Mouse (Mus musculus) heart, embryonic 14.5 days (tissue): ENCODE measurements around the gene Brsk1. TPM values are rescaled to one million over a fixed set of nuclear protein-coding genes. Genes with fewer than 3 reads are reported as not detected.

Experiments used
- ATAC-seq: fragments of 200-750 bp; cut with Nextera tagmentation; 2 replicates; pipeline ENCODE4 v1.8.0; 2017; ENCODE audit warnings: low read depth, moderate TSS enrichment; ENCODE audit not compliant: insufficient number of reproducible peaks, insufficient read depth, low FRiP score
- H3K27ac ChIP-seq, 2 experiments: fragments of 200-500 bp in 1 of 2; fragments of 300-500 bp in 1 of 2; sonication (generic) in 1 of 2; replicated peaks in 1 of 2; 2 replicates each; pipeline ENCODE4 v1.5.1; 2012 to 2014; ENCODE audit warnings: low read depth in 2 of 2, low read length in 2 of 2, control low read depth in 1 of 2, mild to moderate bottlenecking in 1 of 2, mixed read lengths in 1 of 2; ENCODE audit not compliant: control insufficient read depth in 1 of 2, insufficient read depth in 1 of 2
- H3K27me3 ChIP-seq: fragments of 300-500 bp; sonication (generic); 2 replicates; pipeline ENCODE4 v1.6.1; 2014; ENCODE audit warnings: mild to moderate bottlenecking, low read length, control low read depth; ENCODE audit not compliant: control insufficient read depth, insufficient read depth
- H3K36me3 ChIP-seq: fragments of 300-500 bp; sonication (generic); 2 replicates; pipeline ENCODE4 v1.6.1; 2014; ENCODE audit warnings: mild to moderate bottlenecking, control low read depth, low read length, mixed read lengths; ENCODE audit not compliant: control insufficient read depth, insufficient read depth
- H3K4me1 ChIP-seq, 2 experiments: fragments of 200-500 bp in 1 of 2; fragments of 300-500 bp in 1 of 2; sonication (generic) in 1 of 2; 2 replicates each; pipeline ENCODE4 v1.6.1; 2012 to 2014; ENCODE audit warnings: low read length in 2 of 2, control low read depth in 1 of 2, mixed read lengths in 1 of 2; ENCODE audit not compliant: control insufficient read depth in 2 of 2, insufficient read depth in 2 of 2
- H3K4me2 ChIP-seq: fragments of 300-500 bp; sonication (generic); 2 replicates; pipeline ENCODE4 v1.6.1; 2014; ENCODE audit warnings: mild to moderate bottlenecking, low read length
- H3K4me3 ChIP-seq, 2 experiments: fragments of 200-500 bp in 1 of 2; fragments of 300-500 bp in 1 of 2; sonication (generic) in 1 of 2; 2 replicates each; pipeline ENCODE4 v1.5.1; 2012 to 2014; ENCODE audit warnings: low read length in 2 of 2, mild to moderate bottlenecking in 2 of 2, control low read depth in 1 of 2, low read depth in 1 of 2, moderate library complexity in 1 of 2; ENCODE audit not compliant: control insufficient read depth in 1 of 2, insufficient read depth in 1 of 2
- H3K9ac ChIP-seq: fragments of 300-500 bp; sonication (generic); 2 replicates; pipeline ENCODE4 v1.6.1; 2014; ENCODE audit warnings: mild to moderate bottlenecking, low read length
- H3K9me3 ChIP-seq: fragments of 300-500 bp; sonication (generic); 2 replicates; pipeline ENCODE4 v1.6.1; 2016; ENCODE audit warnings: low read length, control low read depth; ENCODE audit not compliant: control insufficient read depth
- WGBS: fragments of 180-500 bp; shearing (Covaris S2); extraction: QIAGEN DNeasy Blood & Tissue Kit; methylation state at CpG from one replicate; pipeline ENCODE4 v1.1.7; 2014; 5-methylcytosine and 5-hydroxymethylcytosine counted together
- polyA plus RNA-seq: library from polyadenylated mRNA; unstranded; fragments of >200 nt; fragmentation: Nextera tagmentation; extraction: Ambion mirVana; gene quantifications from 2 replicates; pipeline ENCODE4 v1.2.1, GENCODE M21; 2014

Brsk1 gene
- polyA plus RNA-seq, 1 experiment from 2014 or later = 1.3 TPM

- H3K9ac ChIP-seq = no peak overlapping the region
- WGBS = 89% methylated on average over 6 of the region's 6 CpGs
- no peak overlapping the region for H3K4me2 ChIP-seq
- H3K27me3 ChIP-seq = no peaks in the 10 kb centered on the region
- H3K27ac ChIP-seq = no peak overlapping the region
- no peak overlapping the region for H3K4me3 ChIP-seq
- no peak for ATAC-seq
- peaks cover 10 to 19% of the 10 kb centered on the region in 2 experiments for H3K4me1 ChIP-seq
- no peaks in the 10 kb centered on the region for H3K9me3 ChIP-seq
- H3K36me3 ChIP-seq = peaks cover 49% of the 10 kb centered on the region
Measured at GRCm38 (mm10) chr7:4744886-4745285, 54.5 kb downstream of the Brsk1 start.

GRCm38 (mm10) chr7:4746326-4746980 is 56.0 kb downstream of the Brsk1 start:
- H3K27ac ChIP-seq = no peak overlapping the region
- 81% methylated on average over 22 of the region's 22 CpGs for WGBS
- H3K4me2 ChIP-seq = no peak overlapping the region
- H3K4me1 ChIP-seq = peaks cover 10 to 13% of the 10 kb centered on the region in 2 experiments
- H3K9me3 ChIP-seq = no peaks in the 10 kb centered on the region
- peaks cover 49% of the 10 kb centered on the region for H3K36me3 ChIP-seq
- no peak overlapping the region for H3K4me3 ChIP-seq
- no peak overlapping the region for H3K9ac ChIP-seq
- no peak for ATAC-seq
- no peaks in the 10 kb centered on the region for H3K27me3 ChIP-seq

GRCm38 (mm10) chr7:4747156-4747899 is 56.9 kb downstream of the Brsk1 start:
- ATAC-seq = no peak
- peaks cover 8 to 11% of the 10 kb centered on the region in 2 experiments for H3K4me1 ChIP-seq
- 55% methylated on average over 9 of the region's 9 CpGs for WGBS
- H3K27me3 ChIP-seq = no peaks in the 10 kb centered on the region
- no peak overlapping the region for H3K4me3 ChIP-seq
- H3K9ac ChIP-seq = no peak overlapping the region
- no peak overlapping the region for H3K4me2 ChIP-seq
- peaks cover 42% of the 10 kb centered on the region for H3K36me3 ChIP-seq
- no peak overlapping the region for H3K27ac ChIP-seq
- H3K9me3 ChIP-seq = no peaks in the 10 kb centered on the region

- Histone ChIP-seq H3K4me2 (no peak overlapping the region), H3K4me3 (no peak overlapping the region), H3K4me1 (peaks cover 9 to 14% of the 10 kb centered on the region in 2 experiments), H3K9me3 (no peaks in the 10 kb centered on the region), H3K36me3 (peaks cover 32% of the 10 kb centered on the region), H3K27ac (no peak overlapping the region), H3K9ac (no peak overlapping the region), H3K27me3 (no peaks in the 10 kb centered on the region)
- no peak for ATAC-seq
- WGBS = 58% methylated on average over 4 of the region's 4 CpGs
Measured at GRCm38 (mm10) chr7:4748321-4748720, 57.9 kb downstream of the Brsk1 start.

GRCm38 (mm10) chr7:4749169-4749568 is 58.8 kb downstream of the Brsk1 start:
- 35% methylated on average over 2 of the region's 2 CpGs for WGBS

GRCm38 (mm10) chr7:4751971-4752820 is 61.8 kb downstream of the Brsk1 start:
- Histone ChIP-seq H3K4me2 (peak overlapping the region; percentile 62), H3K9ac (peak overlapping the region; percentile 56), H3K9me3 (no peaks in the 10 kb centered on the region), H3K36me3 (no peaks in the 10 kb centered on the region), H3K27me3 (no peaks in the 10 kb centered on the region), H3K4me1 (peaks cover 9 to 14% of the 10 kb centered on the region in 2 experiments), H3K4me3 (peak overlapping the region; percentile 40 to 43), H3K27ac (0 out of 4 replicates have a peak overlapping the region, but pooled peaks of 1 of the 2 experiments have one; percentile 41)
- 1% methylated on average over 30 of the region's 30 CpGs for WGBS
- peak; percentile 75 for ATAC-seq

More at GRCm38 (mm10) chr7:4749169-4749568, 58.8 kb downstream of the Brsk1 start:
- H3K4me1 ChIP-seq = peaks cover 9 to 14% of the 10 kb centered on the region in 2 experiments
- H3K27me3 ChIP-seq = no peaks in the 10 kb centered on the region
- H3K9ac ChIP-seq = no peak overlapping the region
- no peak overlapping the region for H3K4me2 ChIP-seq
- no peaks in the 10 kb centered on the region for H3K9me3 ChIP-seq
- H3K4me3 ChIP-seq = no peak overlapping the region
- H3K36me3 ChIP-seq = peaks cover 28% of the 10 kb centered on the region
- no peak for ATAC-seq
- no peak overlapping the region for H3K27ac ChIP-seq

- 0 out of 4 replicates have a peak within 1 kb of the TSS, but pooled peaks of 1 of the 2 experiments have one; percentile 41 for H3K27ac ChIP-seq
- ATAC-seq = peak; percentile 86
- 3% methylated on average over 24 of the region's 24 CpGs for WGBS
Measured at GRCm38 (mm10) chr7:4752821-4753570, 62.6 kb downstream of the Brsk1 start, which contains the start of gene Cox6b2. Cox6b2 (minus strand) TSS chr7:4753094.

More at GRCm38 (mm10) chr7:4752821-4753570, 62.6 kb downstream of the Brsk1 start, which contains the start of gene Cox6b2:
- peak within 1 kb of the TSS; percentile 62 for H3K4me2 ChIP-seq
- peak within 1 kb of the TSS; percentile 40 to 43 for H3K4me3 ChIP-seq
- H3K9ac ChIP-seq = peak within 1 kb of the TSS; percentile 56
- H3K36me3 ChIP-seq = no peaks in the 10 kb centered on the region
- peaks cover 9 to 14% of the 10 kb centered on the region in 2 experiments for H3K4me1 ChIP-seq
- H3K27me3 ChIP-seq = no peaks in the 10 kb centered on the region
- H3K9me3 ChIP-seq = no peaks in the 10 kb centered on the region
